In genomic region chr6:128808532-128808931, GRCm38 (mm10) we compare ENCODE assay signal across 8 mouse cellular contexts. TPM values are rescaled to one million over a fixed set of nuclear protein-coding genes. Genes with fewer than 3 reads are reported as not detected.
DNase-seq lines count a peak whose midpoint lies in the region; ATAC-seq and TF ChIP-seq lines count a peak whose summit lies in the region.

No protein-coding gene starts in this region.

- H3K27ac ChIP-seq in intestine, postnatal 0 days (ENCODE audit: low read depth, low read length), result no peak overlapping the region
- no peak overlapping the region for H3K27ac ChIP-seq in intestine, embryonic 15.5 days
- no peak overlapping the region for H3K27ac ChIP-seq in cerebellum, adult 2 months (ENCODE audit: insufficient read depth, low read length)
- no peak overlapping the region for H3K27ac ChIP-seq in hindbrain, embryonic 16.5 days (ENCODE audit: low read depth, low read length)

- no peaks in the 10 kb centered on the region for H3K27me3 ChIP-seq in intestine, postnatal 0 days (replicated peaks; ENCODE audit: control insufficient read depth, insufficient read depth, low read length)
- no peaks in the 10 kb centered on the region for H3K27me3 ChIP-seq in intestine, embryonic 15.5 days (replicated peaks)
- no peaks in the 10 kb centered on the region for H3K27me3 ChIP-seq in cerebellum, adult 2 months (ENCODE audit: control insufficient read depth, insufficient read depth, low read length)
- no peaks in the 10 kb centered on the region for H3K27me3 ChIP-seq in hindbrain, embryonic 16.5 days (replicated peaks; ENCODE audit: control insufficient read depth, insufficient read depth, low read length)

- H3K4me3 ChIP-seq in intestine, postnatal 0 days (ENCODE audit: low read depth, low read length), result no peak overlapping the region
- no peak overlapping the region for H3K4me3 ChIP-seq in intestine, embryonic 15.5 days (replicated peaks)
- H3K4me3 ChIP-seq in cerebellum, adult 2 months (replicated peaks; ENCODE audit: insufficient read depth, low read depth, low read length), result no peak overlapping the region
- no peak overlapping the region for H3K4me3 ChIP-seq in hindbrain, embryonic 16.5 days (ENCODE audit: low read length)

- no peak for TF ChIP-seq POLR2A in brain, embryonic 14.5 days (IDR thresholded peaks at IDR 0.05; ENCODE audit: borderline replicate concordance, extremely low read depth, insufficient read depth, insufficient read length, poor library complexity, severe bottlenecking)
- TF ChIP-seq POLR2A in cerebellum, adult 2 months (IDR thresholded peaks at IDR 0.05; ENCODE audit: borderline replicate concordance, insufficient read depth, low read length), result no peak

- ATAC-seq in intestine, postnatal 0 days, result peak; percentile 52
- ATAC-seq in intestine, embryonic 15.5 days, result no peak
- ATAC-seq in CD4-positive, CD25-positive, alpha-beta regulatory T cell, adult 4 months, result peak; percentile 83
- ATAC-seq in hindbrain, embryonic 16.5 days, result no peak

- no peaks in the 10 kb centered on the region for H3K36me3 ChIP-seq in intestine, postnatal 0 days (ENCODE audit: control insufficient read depth, insufficient read depth)
- H3K36me3 ChIP-seq in intestine, embryonic 15.5 days, result no peaks in the 10 kb centered on the region
- no peaks in the 10 kb centered on the region for H3K36me3 ChIP-seq in hindbrain, embryonic 16.5 days (ENCODE audit: control insufficient read depth, insufficient read depth, low read length)

- H3K9ac ChIP-seq in intestine, postnatal 0 days (ENCODE audit: low read depth, low read length), result no peak overlapping the region
- H3K9ac ChIP-seq in intestine, embryonic 15.5 days, result no peak overlapping the region
- H3K9ac ChIP-seq in hindbrain, embryonic 16.5 days (ENCODE audit: low read depth, low read length), result no peak overlapping the region

- WGBS in intestine, postnatal 0 days, result 87% methylated on average over 5 of the region's 5 CpGs
- WGBS in intestine, embryonic 15.5 days, result 91% methylated on average over 5 of the region's 5 CpGs
- WGBS in cerebellum, adult 2 months, result 78% methylated on average over 5 of the region's 5 CpGs
- 88% methylated on average over 5 of the region's 5 CpGs for WGBS in hindbrain, embryonic 16.5 days

- H3K4me1 ChIP-seq in intestine, postnatal 0 days (replicated peaks; ENCODE audit: control insufficient read depth, insufficient read depth, low read length), result no peaks in the 10 kb centered on the region
- no peaks in the 10 kb centered on the region for H3K4me1 ChIP-seq in intestine, embryonic 15.5 days (replicated peaks)
- H3K4me1 ChIP-seq in cerebellum, adult 2 months (ENCODE audit: control insufficient read depth, insufficient read depth, low read length), result no peaks in the 10 kb centered on the region
- H3K4me1 ChIP-seq in hindbrain, embryonic 16.5 days (ENCODE audit: control insufficient read depth, insufficient read depth, low read depth, low read length), result no peaks in the 10 kb centered on the region

- peak; percentile 83 for TF ChIP-seq CTCF in intestine, postnatal 0 days (IDR thresholded peaks at IDR 0.05; ENCODE audit: low read depth)
- peak; percentile 52; the same call in 1 of the 2 replicates for TF ChIP-seq CTCF in brain, embryonic 14.5 days (IDR thresholded peaks at IDR 0.05; ENCODE audit: borderline replicate concordance, extremely low read depth, insufficient read depth, insufficient read length)
- TF ChIP-seq CTCF in cerebellum, adult 2 months (IDR thresholded peaks at IDR 0.05; ENCODE audit: borderline replicate concordance, insufficient read depth, low read depth, low read length), result no peak

- peak; percentile 50 for DNase-seq in brain, embryonic 14.5 days (ENCODE audit: low read depth)
- peak; percentile 65 for DNase-seq in lung, postnatal 25 days (ENCODE audit: low spot score)
- DNase-seq in layer of hippocampus, adult 9-10 months (ENCODE audit: low spot score), result no peak
- DNase-seq in cerebellum, adult 2 months, result no peak

- no peaks in the 10 kb centered on the region for H3K9me3 ChIP-seq in intestine, postnatal 0 days (ENCODE audit: control insufficient read depth)
- no peaks in the 10 kb centered on the region for H3K9me3 ChIP-seq in intestine, embryonic 15.5 days
- H3K9me3 ChIP-seq in hindbrain, embryonic 16.5 days (ENCODE audit: control insufficient read depth, low read length), result no peaks in the 10 kb centered on the region

- H3K4me2 ChIP-seq in intestine, postnatal 0 days (replicated peaks; ENCODE audit: low read depth), result no peak overlapping the region
- H3K4me2 ChIP-seq in intestine, embryonic 15.5 days (replicated peaks), result no peak overlapping the region
- no peak overlapping the region for H3K4me2 ChIP-seq in hindbrain, embryonic 16.5 days (ENCODE audit: low read length)

RNA-seq across cellular contexts. Expression of gene Gm44511, which starts 17.6 kb away (rescaled TPM):
- polyA plus RNA-seq in intestine, postnatal 0 days (2015; fragmentation: Nextera tagmentation; extraction: Ambion mirVana), result 0.25 TPM in 1 of 2 replicates, not detected in the other
- not detected in 2 replicates for polyA plus RNA-seq in intestine, embryonic 15.5 days (2015; fragmentation: Nextera tagmentation; extraction: Ambion mirVana)
- polyA plus RNA-seq in CD4-positive, CD25-positive, alpha-beta regulatory T cell, adult 4 months (2017; shearing (Covaris generic)), result not detected
- not detected in 2 replicates for polyA plus RNA-seq in brain, embryonic 14.5 days (2012; rRNA removed)
- polyA plus RNA-seq in cerebellum, adult 2 months (2012; rRNA removed), result not detected in 2 replicates
- polyA plus RNA-seq in hindbrain, embryonic 16.5 days (2015; fragmentation: Nextera tagmentation; extraction: Ambion mirVana), result not detected in 2 replicates

RNA-seq across cellular contexts. Expression of gene Klrb1b, which starts 17.6 kb away (rescaled TPM):
- 0.35 and 0.80 TPM in 2 replicates for polyA plus RNA-seq in intestine, postnatal 0 days (2015; fragmentation: Nextera tagmentation; extraction: Ambion mirVana)
- polyA plus RNA-seq in intestine, embryonic 15.5 days (2015; fragmentation: Nextera tagmentation; extraction: Ambion mirVana), result 1.2 TPM in 2 replicates
- polyA plus RNA-seq in CD4-positive, CD25-positive, alpha-beta regulatory T cell, adult 4 months (2017; shearing (Covaris generic)), result not detected
- 0.05 TPM in 1 of 2 replicates, not detected in the other for polyA plus RNA-seq in brain, embryonic 14.5 days (2012; rRNA removed)
- not detected in 2 replicates for polyA plus RNA-seq in cerebellum, adult 2 months (2012; rRNA removed)
- not detected in 2 replicates for polyA plus RNA-seq in hindbrain, embryonic 16.5 days (2015; fragmentation: Nextera tagmentation; extraction: Ambion mirVana)

RNA-seq across cellular contexts. Expression of gene Klrb1c, which starts 19.5 kb away (rescaled TPM):
- polyA plus RNA-seq in intestine, postnatal 0 days (2015; fragmentation: Nextera tagmentation; extraction: Ambion mirVana), result 0.21 and 0.27 TPM in 2 replicates
- 0.30 and 0.34 TPM in 2 replicates for polyA plus RNA-seq in intestine, embryonic 15.5 days (2015; fragmentation: Nextera tagmentation; extraction: Ambion mirVana)
- polyA plus RNA-seq in CD4-positive, CD25-positive, alpha-beta regulatory T cell, adult 4 months (2017; shearing (Covaris generic)), result 1 to 10 TPM; 2.5 to 3.5 TPM
- polyA plus RNA-seq in brain, embryonic 14.5 days (2012; rRNA removed), result 0.05 and 0.07 TPM in 2 replicates
- 0.08 TPM in 1 of 2 replicates, not detected in the other for polyA plus RNA-seq in cerebellum, adult 2 months (2012; rRNA removed)
- 0.11 and 0.15 TPM in 2 replicates for polyA plus RNA-seq in hindbrain, embryonic 16.5 days (2015; fragmentation: Nextera tagmentation; extraction: Ambion mirVana)

Comparison
In these comparisons a context has a peak if more than half of its experiments do, and no peak if none do; other contexts are left out.
1. ATAC-seq: peak in intestine, postnatal 0 days (single experiment) and CD4-positive, CD25-positive, alpha-beta regulatory T cell, adult 4 months (single experiment); none in intestine, embryonic 15.5 days (single experiment) and hindbrain, embryonic 16.5 days (single experiment).
2. DNase-seq: peak in brain, embryonic 14.5 days (single experiment) and lung, postnatal 25 days (single experiment); none in layer of hippocampus, adult 9-10 months (single experiment) and cerebellum, adult 2 months (0 of 2).